Mouse (Mus musculus): ENCODE measurements around the gene Tubd1. TPM values are rescaled to one million over a fixed set of nuclear protein-coding genes. Genes with fewer than 3 reads are reported as not detected.

Tubd1 gene
- polyA plus RNA-seq, 1 experiment = 7.9 TPM

- no peak for DNase-seq (ENCODE audit: low spot score)
These were observed 13.5 kb downstream of the Tubd1 start for GRCm38 (mm10) chr11:86558258-86558657.

- no peak for DNase-seq (ENCODE audit: low spot score)
These were observed 23.6 kb downstream of the Tubd1 start for GRCm38 (mm10) chr11:86568425-86568824.

GRCm38 (mm10) chr11:86570261-86570746, 25.5 kb downstream of the Tubd1 start:
- no peak for DNase-seq (ENCODE audit: low spot score)

GRCm38 (mm10) chr11:86571047-86571855, 26.5 kb downstream of the Tubd1 start:
- DNase-seq (ENCODE audit: low spot score) = no peak

- DNase-seq (ENCODE audit: low spot score) = no peak
These were observed 27.1 kb downstream of the Tubd1 start for GRCm38 (mm10) chr11:86571871-86572270.

GRCm38 (mm10) chr11:86572623-86573022, 27.8 kb downstream of the Tubd1 start:
- DNase-seq (ENCODE audit: low spot score) = no peak

- no peak for DNase-seq (ENCODE audit: low spot score)
These were observed 28.9 kb downstream of the Tubd1 start for GRCm38 (mm10) chr11:86573646-86574231.

GRCm38 (mm10) chr11:86574408-86574807, 29.6 kb downstream of the Tubd1 start:
- DNase-seq (ENCODE audit: low spot score) = no peak

- no peak for DNase-seq (ENCODE audit: low spot score)
These were observed 31.0 kb downstream of the Tubd1 start for GRCm38 (mm10) chr11:86575632-86576378.

GRCm38 (mm10) chr11:86577231-86577630, 32.4 kb downstream of the Tubd1 start:
- no peak for DNase-seq (ENCODE audit: low spot score)

GRCm38 (mm10) chr11:86578106-86578808, 33.5 kb downstream of the Tubd1 start:
- no peak for DNase-seq (ENCODE audit: low spot score)

- no peak for DNase-seq (ENCODE audit: low spot score)
These were observed 34.3 kb downstream of the Tubd1 start for GRCm38 (mm10) chr11:86578809-86579730.

GRCm38 (mm10) chr11:86579731-86580318, 35.0 kb downstream of the Tubd1 start:
- no peak for DNase-seq (ENCODE audit: low spot score)

- no peak for DNase-seq (ENCODE audit: low spot score)
These were observed 35.7 kb downstream of the Tubd1 start for GRCm38 (mm10) chr11:86580319-86581113.

- no peak for DNase-seq (ENCODE audit: low spot score)
These were observed 36.5 kb downstream of the Tubd1 start for GRCm38 (mm10) chr11:86581250-86581753.

GRCm38 (mm10) chr11:86581943-86582542, 37.3 kb downstream of the Tubd1 start:
- DNase-seq (ENCODE audit: low spot score) = no peak

- no peak for DNase-seq (ENCODE audit: low spot score)
These were observed 37.9 kb downstream of the Tubd1 start for GRCm38 (mm10) chr11:86582543-86583260.

- no peak for DNase-seq (ENCODE audit: low spot score)
These were observed 38.6 kb downstream of the Tubd1 start for GRCm38 (mm10) chr11:86583313-86583825.

Measured in urinary bladder, adult 2 months (tissue).